Mouse (Mus musculus) stomach, embryonic 14.5 days (tissue): ENCODE measurements around the gene St6galnac1. TPM values are rescaled to one million over a fixed set of nuclear protein-coding genes. Genes with fewer than 3 reads are reported as not detected.

Experiments
- ATAC-seq: fragments of 200-750 bp; cut with Nextera tagmentation; 2 replicates; pipeline ENCODE4 v1.8.0; 2017; ENCODE audit warnings: low read depth, moderate TSS enrichment; ENCODE audit not compliant: insufficient number of reproducible peaks, insufficient read depth, low FRiP score
- H3K27ac ChIP-seq: fragments of 300-500 bp; sonication (generic); 2 replicates; pipeline ENCODE4 v1.5.1; 2014; ENCODE audit warnings: mild to moderate bottlenecking, low read length, moderate library complexity, mixed read lengths
- H3K27me3 ChIP-seq: fragments of 300-500 bp; sonication (generic); 2 replicates; pipeline ENCODE4 v1.6.1; 2014; ENCODE audit warnings: low read length, control low read depth, mixed read lengths; ENCODE audit not compliant: control insufficient read depth, insufficient read depth
- H3K36me3 ChIP-seq: fragments of 300-500 bp; sonication (generic); 2 replicates; pipeline ENCODE4 v1.6.1; 2014; ENCODE audit warnings: mild to moderate bottlenecking, control low read depth, low read length, moderate library complexity, mixed read lengths; ENCODE audit not compliant: control insufficient read depth, insufficient read depth
- H3K4me1 ChIP-seq: fragments of 300-500 bp; sonication (generic); 2 replicates; pipeline ENCODE4 v1.6.1; 2014; ENCODE audit warnings: low read length, control low read depth, mixed read lengths; ENCODE audit not compliant: control insufficient read depth, insufficient read depth
- H3K4me2 ChIP-seq: fragments of 300-500 bp; sonication (generic); replicated peaks from 2 replicates; pipeline ENCODE4 v1.6.1; 2014; ENCODE audit warnings: low read depth, low read length, control low read depth
- H3K4me3 ChIP-seq: fragments of 300-500 bp; sonication (generic); 2 replicates; pipeline ENCODE4 v1.5.1; 2014; ENCODE audit warnings: low read depth, low read length, control low read depth
- H3K9ac ChIP-seq: fragments of 300-500 bp; sonication (generic); replicated peaks from 2 replicates; pipeline ENCODE4 v1.6.1; 2014; ENCODE audit warnings: low read depth, mild to moderate bottlenecking, control low read depth, low read length, moderate library complexity, mixed read lengths
- H3K9me3 ChIP-seq: fragments of 300-500 bp; sonication (generic); 2 replicates; pipeline ENCODE4 v1.6.1; 2016; ENCODE audit warnings: low read depth, low read length, control low read depth; ENCODE audit not compliant: control insufficient read depth
- WGBS: fragments of 180-500 bp; shearing (Covaris S2); extraction: QIAGEN DNeasy Blood & Tissue Kit; methylation state at CpG from one replicate; pipeline ENCODE4 v1.1.7; 2014; 5-methylcytosine and 5-hydroxymethylcytosine counted together
- polyA plus RNA-seq: library from polyadenylated mRNA; unstranded; fragments of >200 nt; fragmentation: Nextera tagmentation; extraction: Ambion mirVana; gene quantifications from 2 replicates; pipeline ENCODE4 v1.2.1, GENCODE M21; 2014

Gene St6galnac1
- polyA plus RNA-seq, 1 experiment from 2014 or later: not detected

GRCm38 (mm10) chr11:116810528-116810927, 35.2 kb upstream of the St6galnac1 start:
- Histone ChIP-seq H3K27me3 (no peaks in the 10 kb centered on the region), H3K9ac (no peak overlapping the region), H3K4me2 (no peak overlapping the region), H3K9me3 (no peaks in the 10 kb centered on the region), H3K4me1 (peaks cover 47% of the 10 kb centered on the region), H3K36me3 (no peaks in the 10 kb centered on the region), H3K4me3 (no peak overlapping the region), H3K27ac (no peak overlapping the region)
- no peak for ATAC-seq
- 74% methylated on average over 11 of the region's 11 CpGs for WGBS

GRCm38 (mm10) chr11:116809520-116809919, 34.2 kb upstream of the St6galnac1 start:
- H3K27ac ChIP-seq: no peak overlapping the region
- H3K9ac ChIP-seq: no peak overlapping the region
- no peaks in the 10 kb centered on the region for H3K9me3 ChIP-seq
- H3K4me3 ChIP-seq: no peak overlapping the region
- no peak overlapping the region for H3K4me2 ChIP-seq
- ATAC-seq: no peak
- H3K27me3 ChIP-seq: no peaks in the 10 kb centered on the region
- 82% methylated on average over 8 of the region's 8 CpGs for WGBS
- peaks cover 38% of the 10 kb centered on the region for H3K4me1 ChIP-seq
- H3K36me3 ChIP-seq: no peaks in the 10 kb centered on the region

DNA sequence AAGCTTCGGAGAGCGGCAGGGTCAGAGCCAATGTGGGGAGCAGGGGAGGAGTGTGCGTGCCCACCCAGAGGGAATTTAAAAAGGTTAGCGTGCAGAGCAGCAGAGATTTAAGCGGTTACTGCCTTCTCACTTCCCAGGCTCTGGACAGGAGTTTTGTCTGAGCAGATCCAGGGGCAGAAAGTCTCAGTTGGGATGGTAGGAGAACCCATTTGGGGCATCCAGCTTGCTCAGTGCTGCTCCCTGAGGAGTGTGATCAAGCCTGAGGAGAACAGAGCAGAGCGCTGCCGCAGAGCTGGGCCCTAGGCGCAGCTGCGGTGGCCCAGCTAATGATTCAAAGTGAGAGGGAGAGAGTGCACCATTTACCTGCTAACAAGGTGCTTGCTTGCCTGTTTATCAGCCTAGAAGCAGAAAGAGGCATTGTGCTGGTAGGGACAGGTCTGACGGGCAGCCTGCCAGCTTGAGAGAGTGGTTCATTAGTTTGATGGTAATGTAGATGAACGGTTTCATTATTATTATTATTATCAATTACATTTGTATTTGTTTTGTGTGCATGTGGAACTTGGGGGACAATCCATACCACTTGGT, 33.6 kb upstream of the St6galnac1 start:
- no peaks in the 10 kb centered on the region for H3K27me3 ChIP-seq
- H3K36me3 ChIP-seq: no peaks in the 10 kb centered on the region
- no peaks in the 10 kb centered on the region for H3K9me3 ChIP-seq
- peaks cover 32% of the 10 kb centered on the region for H3K4me1 ChIP-seq
- ATAC-seq: no peak
- WGBS: 86% methylated on average over 11 of the region's 11 CpGs
- H3K27ac ChIP-seq: no peak overlapping the region
- H3K4me3 ChIP-seq: no peak overlapping the region
- H3K9ac ChIP-seq: no peak overlapping the region
- no peak overlapping the region for H3K4me2 ChIP-seq

DNA sequence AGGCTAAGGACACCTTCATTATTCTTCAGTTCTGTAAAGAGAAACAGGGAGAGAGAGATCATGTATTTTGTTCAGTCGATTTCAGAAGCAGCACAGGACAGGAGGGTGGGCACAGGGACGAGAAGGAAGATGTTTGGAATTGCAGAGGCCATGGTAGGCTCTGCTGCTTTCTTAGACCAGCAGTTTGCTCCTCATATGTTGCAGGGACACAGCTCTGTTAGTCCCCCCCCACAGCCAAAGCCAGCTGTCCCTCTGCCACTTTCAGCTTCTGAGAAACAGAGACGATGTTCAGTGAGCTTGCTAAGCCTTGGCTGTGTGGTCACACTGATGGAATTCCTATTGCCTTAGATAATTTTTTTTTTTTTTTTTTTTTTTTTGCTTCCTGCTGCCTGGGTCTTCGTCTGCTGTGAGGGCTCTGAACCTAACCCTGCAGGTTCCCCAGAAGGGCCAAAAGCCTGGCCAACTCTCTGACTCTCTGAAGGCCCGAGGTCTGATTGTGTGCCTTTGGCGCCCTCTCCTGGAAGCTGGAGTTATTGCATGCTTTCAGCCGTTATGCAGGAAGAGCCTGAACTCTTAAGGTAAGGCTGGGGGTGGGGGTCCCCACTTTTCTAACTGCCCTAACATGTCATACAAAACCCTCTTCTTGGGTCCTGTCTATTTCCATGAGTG, 32.8 kb upstream of the St6galnac1 start:
- Histone ChIP-seq H3K9ac (no peak overlapping the region), H3K27ac (no peak overlapping the region), H3K4me1 (peaks cover 23% of the 10 kb centered on the region), H3K9me3 (no peaks in the 10 kb centered on the region), H3K4me3 (no peak overlapping the region), H3K4me2 (no peak overlapping the region), H3K36me3 (no peaks in the 10 kb centered on the region), H3K27me3 (no peaks in the 10 kb centered on the region)
- 17% methylated on average over 7 of the region's 7 CpGs for WGBS
- no peak for ATAC-seq

GRCm38 (mm10) chr11:116807526-116807925, 32.2 kb upstream of the St6galnac1 start:
- Histone ChIP-seq H3K9me3 (no peaks in the 10 kb centered on the region), H3K27ac (no peak overlapping the region), H3K4me1 (peaks cover 18% of the 10 kb centered on the region; the same call in 1 of the 2 replicates), H3K4me2 (no peak overlapping the region), H3K27me3 (no peaks in the 10 kb centered on the region), H3K9ac (no peak overlapping the region), H3K36me3 (no peaks in the 10 kb centered on the region), H3K4me3 (no peak overlapping the region)
- WGBS: 65% methylated on average over 3 of the region's 3 CpGs
- no peak for ATAC-seq

- WGBS: 56% methylated on average over 7 of the region's 7 CpGs
- Histone ChIP-seq H3K4me3 (no peak overlapping the region), H3K4me2 (no peak overlapping the region), H3K4me1 (peaks cover 14% of the 10 kb centered on the region; the same call in 1 of the 2 replicates), H3K27me3 (no peaks in the 10 kb centered on the region), H3K9me3 (no peaks in the 10 kb centered on the region), H3K9ac (no peak overlapping the region), H3K27ac (no peak overlapping the region), H3K36me3 (no peaks in the 10 kb centered on the region)
- no peak for ATAC-seq
Observed at GRCm38 (mm10) chr11:116807116-116807515, 31.8 kb upstream of the St6galnac1 start.

DNA sequence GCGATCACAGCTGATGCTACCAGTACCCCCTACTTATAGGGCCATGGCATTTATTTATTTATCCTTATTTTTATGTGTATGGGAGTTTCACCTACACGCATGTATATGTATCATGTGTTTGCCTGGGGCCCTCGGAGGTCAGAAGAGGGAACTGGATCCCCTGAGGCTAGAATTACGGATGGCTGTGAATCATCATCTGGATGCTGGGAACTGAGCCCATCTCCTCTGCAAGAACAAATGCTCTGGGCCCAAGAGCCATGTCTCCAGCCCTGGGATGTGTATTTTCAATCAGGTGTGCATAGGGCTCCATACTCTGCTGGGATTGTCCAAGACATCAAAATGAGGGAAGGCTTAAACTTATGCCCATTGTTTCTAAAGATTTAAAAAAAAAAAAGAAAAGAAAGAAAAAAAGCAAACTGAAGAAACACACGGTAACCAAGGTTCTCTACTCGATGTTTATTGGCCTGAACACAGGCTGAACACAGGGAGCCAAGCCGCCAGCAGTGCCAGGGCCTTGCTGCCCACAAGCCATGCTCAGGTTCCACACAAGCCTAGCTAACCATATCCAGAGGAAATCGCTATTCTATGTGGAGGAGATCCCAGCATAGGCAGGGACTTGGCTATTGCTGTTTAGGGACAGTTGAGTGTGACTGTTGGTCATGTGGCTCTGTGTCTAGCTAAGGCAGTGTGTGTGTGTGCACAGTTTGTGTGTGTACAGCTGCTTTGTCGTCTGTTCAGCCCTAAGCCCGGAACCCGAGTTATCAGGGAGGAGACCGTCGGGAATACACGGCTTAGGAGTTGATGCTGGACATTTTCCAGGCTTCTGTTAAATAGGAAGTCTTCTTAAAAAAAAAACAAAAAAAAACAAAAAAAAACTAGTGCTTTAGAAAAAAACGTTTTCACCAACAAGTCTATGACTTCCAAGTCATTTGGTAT, 31.1 kb upstream of the St6galnac1 start:
- H3K4me1 ChIP-seq: peaks cover 9% of the 10 kb centered on the region; the same call in 1 of the 2 replicates
- WGBS: 77% methylated on average over 15 of the region's 15 CpGs
- ATAC-seq: no peak
- H3K27ac ChIP-seq: no peak overlapping the region
- no peaks in the 10 kb centered on the region for H3K9me3 ChIP-seq
- no peak overlapping the region for H3K4me2 ChIP-seq
- no peaks in the 10 kb centered on the region for H3K27me3 ChIP-seq
- H3K36me3 ChIP-seq: no peaks in the 10 kb centered on the region
- H3K9ac ChIP-seq: no peak overlapping the region
- no peak overlapping the region for H3K4me3 ChIP-seq

- H3K4me2 ChIP-seq: no peak overlapping the region
- 82% methylated on average over 5 of the region's 5 CpGs for WGBS
- no peaks in the 10 kb centered on the region for H3K9me3 ChIP-seq
- H3K36me3 ChIP-seq: no peaks in the 10 kb centered on the region
- H3K27ac ChIP-seq: no peak overlapping the region
- no peaks in the 10 kb centered on the region for H3K27me3 ChIP-seq
- ATAC-seq: no peak
- H3K4me3 ChIP-seq: no peak overlapping the region
- H3K9ac ChIP-seq: no peak overlapping the region
- 0 out of 2 replicates have a peak, but pooled peaks cover 3% of the 10 kb centered on the region for H3K4me1 ChIP-seq
Observed at GRCm38 (mm10) chr11:116802709-116803108, 27.4 kb upstream of the St6galnac1 start.
